Mouse (Mus musculus): ENCODE data around the gene Foxn3.

DNA sequence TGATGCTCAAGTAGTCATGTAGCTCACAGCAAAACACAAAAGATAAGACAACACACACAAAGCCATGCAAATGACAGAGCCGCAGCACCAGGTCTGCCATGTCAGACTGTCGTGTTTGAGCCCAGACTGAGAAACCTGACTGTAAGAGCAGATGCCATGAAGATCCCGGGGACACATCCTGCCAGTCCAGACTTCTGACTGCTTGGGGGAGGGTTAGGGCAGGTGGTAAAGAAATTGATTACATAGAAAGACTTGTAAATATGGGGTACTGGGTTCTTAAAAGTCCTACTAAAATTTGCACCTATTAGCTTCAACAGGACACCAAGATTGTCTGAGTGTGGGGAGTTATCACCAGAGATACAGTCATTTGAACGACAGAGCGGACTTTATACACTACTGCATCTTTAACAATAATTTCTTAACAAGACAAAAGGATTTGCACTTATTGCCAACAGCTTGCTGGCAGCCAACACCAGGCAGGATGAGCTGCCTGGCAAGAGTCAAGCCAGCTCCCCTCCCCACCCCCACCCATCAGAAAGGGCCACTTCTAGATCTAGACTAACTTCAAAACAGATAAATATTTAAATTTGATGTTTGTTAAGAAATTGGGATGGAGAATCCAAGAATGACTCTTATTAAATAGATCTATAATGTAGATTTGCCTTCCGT lies 256.7 kb downstream of the Foxn3 start:
- TF ChIP-seq CTCF (IDR thresholded peaks at IDR 0.05; ENCODE audit: low read depth, low read length): no peak
- TF ChIP-seq POLR2A (IDR thresholded peaks at IDR 0.05; ENCODE audit: insufficient read depth, low read length): no peak

Data from ES-Bruce4 (cell line).